Mouse (Mus musculus) thymus, adult 2 months (tissue): ENCODE measurements around the gene Pde10a. TPM values are rescaled to one million over a fixed set of nuclear protein-coding genes. Genes with fewer than 3 reads are reported as not detected.

Source experiments
- DNase-seq: peaks from one replicate; pipeline ENCODE4 v3.0.0; 2021
- H3K27ac ChIP-seq: fragments of 200-500 bp; 2 replicates; pipeline ENCODE4 v1.5.1; 2012; ENCODE audit warnings: low read length, control low read depth; ENCODE audit not compliant: control insufficient read depth, insufficient read depth
- H3K27me3 ChIP-seq: fragments of 200-500 bp; 2 replicates; pipeline ENCODE4 v1.6.1; 2012; ENCODE audit warnings: mild to moderate bottlenecking, low read length, moderate library complexity, mixed read lengths; ENCODE audit not compliant: control insufficient read depth, insufficient read depth
- H3K36me3 ChIP-seq: fragments of 200-500 bp; 2 replicates; pipeline ENCODE4 v1.6.1; 2012; ENCODE audit warnings: mild to moderate bottlenecking, low read length, moderate library complexity; ENCODE audit not compliant: control insufficient read depth, insufficient read depth
- H3K4me1 ChIP-seq: fragments of 200-500 bp; replicated peaks from 2 replicates; pipeline ENCODE4 v1.6.1; 2012; ENCODE audit warnings: low read length; ENCODE audit not compliant: control insufficient read depth, insufficient read depth
- H3K4me3 ChIP-seq: fragments of 200-500 bp; 2 replicates; pipeline ENCODE4 v1.5.1; 2012; ENCODE audit warnings: mild to moderate bottlenecking, low read length, control low read depth, moderate library complexity; ENCODE audit not compliant: control insufficient read depth, insufficient read depth
- CTCF ChIP-seq: fragments of 200-500 bp; IDR thresholded peaks from 2 replicates; pipeline ENCODE4 v1.5.1; 2012; ENCODE audit warnings: mild to moderate bottlenecking, control low read depth, low read length, moderate library complexity, borderline replicate concordance; ENCODE audit not compliant: control insufficient read depth, poor library complexity, insufficient read depth; ENCODE audit errors: extremely low read depth
- POLR2A ChIP-seq: fragments of 200-500 bp; IDR thresholded peaks from 2 replicates; pipeline ENCODE4 v1.6.1; 2012; ENCODE audit warnings: mild to moderate bottlenecking, low read length, control low read depth, moderate library complexity; ENCODE audit not compliant: control insufficient read depth, poor library complexity, insufficient read depth; ENCODE audit errors: extremely low read depth
- WGBS: fragments of 180-500 bp; shearing (Covaris S2); methylation state at CpG from one replicate; pipeline ENCODE4 v1.1.7; 2018; 5-methylcytosine and 5-hydroxymethylcytosine counted together
- polyA plus RNA-seq: library from polyadenylated mRNA; depleted of rRNA; stranded (reverse); fragments of >200 nt; gene quantifications from 2 replicates; pipeline ENCODE4 v1.2.3, GENCODE M21; 2012

Gene Pde10a
- polyA plus RNA-seq, 1 experiment, result 4.8 TPM

DNA sequence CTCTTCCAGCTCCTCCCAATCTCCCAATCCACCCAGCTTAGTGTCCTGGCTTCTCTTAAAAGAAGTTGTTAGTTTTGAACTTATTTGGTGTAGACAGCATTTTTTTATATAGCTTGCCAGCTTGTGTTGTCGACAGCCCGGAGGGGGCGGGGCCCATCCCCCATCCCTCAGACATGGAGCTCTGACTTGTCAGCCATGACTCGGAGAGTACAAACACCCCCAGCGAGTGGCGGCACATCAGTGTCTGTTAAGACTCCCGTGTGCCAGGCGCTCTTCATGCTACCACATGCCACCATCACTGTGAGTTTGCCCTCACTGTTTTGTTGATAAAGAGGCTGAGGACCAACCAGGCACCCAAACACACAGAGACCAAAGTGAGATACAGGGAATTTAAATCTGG, 404.5 kb downstream of the Pde10a start:
- WGBS, result 87% methylated on average over 8 of the region's 8 CpGs
- no peaks in the 10 kb centered on the region for H3K27me3 ChIP-seq
- H3K36me3 ChIP-seq, result no peaks in the 10 kb centered on the region
- no peak overlapping the region for H3K27ac ChIP-seq
- peaks cover 33% of the 10 kb centered on the region for H3K4me1 ChIP-seq
- no peak for TF ChIP-seq POLR2A
- TF ChIP-seq CTCF, result no peak
- no peak for DNase-seq
- no peak overlapping the region for H3K4me3 ChIP-seq

- DNase-seq, result no peak
- TF ChIP-seq CTCF (no peak), POLR2A (no peak)
- H3K4me1 ChIP-seq, result peaks cover 17% of the 10 kb centered on the region
- peak overlapping the region; percentile 77 for H3K27ac ChIP-seq
- H3K27me3 ChIP-seq, result no peaks in the 10 kb centered on the region
- H3K4me3 ChIP-seq, result no peak overlapping the region
- H3K36me3 ChIP-seq, result no peaks in the 10 kb centered on the region
- 78% methylated on average over 12 of the region's 12 CpGs for WGBS
Measured at GRCm38 (mm10) chr17:8935604-8936003, 410.4 kb downstream of the Pde10a start.

- no peaks in the 10 kb centered on the region for H3K27me3 ChIP-seq
- 5% methylated on average over 4 of the region's 4 CpGs for WGBS
- H3K36me3 ChIP-seq, result no peaks in the 10 kb centered on the region
- TF ChIP-seq CTCF (no peak), POLR2A (no peak)
- H3K4me3 ChIP-seq, result no peak overlapping the region
- no peak overlapping the region for H3K27ac ChIP-seq
- DNase-seq, result peak; percentile 33
- peaks cover 17% of the 10 kb centered on the region for H3K4me1 ChIP-seq
Measured at GRCm38 (mm10) chr17:8936603-8937002, 411.4 kb downstream of the Pde10a start.

GRCm38 (mm10) chr17:8951588-8951987, 426.4 kb downstream of the Pde10a start:
- Histone ChIP-seq H3K4me3 (no peak overlapping the region), H3K36me3 (no peaks in the 10 kb centered on the region), H3K4me1 (no peaks in the 10 kb centered on the region; the same call in 1 of the 2 replicates), H3K27me3 (no peaks in the 10 kb centered on the region), H3K27ac (no peak overlapping the region)
- TF ChIP-seq POLR2A (no peak), CTCF (no peak)
- no peak for DNase-seq
- WGBS, result 88% methylated on average over 5 of the region's 5 CpGs

DNA sequence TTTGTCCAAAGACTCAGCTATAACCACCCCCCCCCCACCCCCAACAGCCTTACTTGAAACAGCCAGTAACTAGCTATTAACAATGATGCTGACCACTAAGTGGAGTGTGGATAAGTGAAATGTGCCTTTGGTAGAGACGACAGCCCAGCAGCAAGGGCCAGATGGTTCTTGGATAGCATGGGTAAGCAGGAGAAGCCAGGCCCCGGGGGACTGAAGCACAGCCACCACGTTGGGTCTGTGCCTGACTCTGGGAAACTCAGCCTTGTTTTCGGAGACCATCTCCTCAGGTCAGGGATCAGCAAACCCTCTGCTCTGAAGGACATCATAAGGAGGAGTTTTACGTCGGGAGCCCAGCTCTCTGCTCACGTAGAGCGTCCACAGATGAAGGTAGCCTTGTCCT, 427.8 kb downstream of the Pde10a start:
- H3K27me3 ChIP-seq, result no peaks in the 10 kb centered on the region
- H3K36me3 ChIP-seq, result no peaks in the 10 kb centered on the region
- no peak overlapping the region for H3K4me3 ChIP-seq
- no peak for TF ChIP-seq CTCF
- no peak for TF ChIP-seq POLR2A
- 97% methylated on average over 8 of the region's 8 CpGs for WGBS
- H3K4me1 ChIP-seq, result no peaks in the 10 kb centered on the region; the same call in 1 of the 2 replicates
- no peak overlapping the region for H3K27ac ChIP-seq
- no peak for DNase-seq

- 95% methylated on average over 6 of the region's 6 CpGs for WGBS
- Histone ChIP-seq H3K36me3 (no peaks in the 10 kb centered on the region), H3K27ac (no peak overlapping the region), H3K4me3 (no peak overlapping the region), H3K4me1 (no peaks in the 10 kb centered on the region; the same call in 1 of the 2 replicates), H3K27me3 (no peaks in the 10 kb centered on the region)
- TF ChIP-seq POLR2A (no peak), CTCF (no peak)
- DNase-seq, result no peak
Measured at GRCm38 (mm10) chr17:8958125-8958524, 433.0 kb downstream of the Pde10a start.

GRCm38 (mm10) chr17:8960386-8960785, 435.2 kb downstream of the Pde10a start:
- WGBS, result 95% methylated on average over 4 of the region's 4 CpGs
- no peaks in the 10 kb centered on the region for H3K36me3 ChIP-seq
- no peak overlapping the region for H3K4me3 ChIP-seq
- TF ChIP-seq POLR2A, result no peak
- no peak overlapping the region for H3K27ac ChIP-seq
- H3K27me3 ChIP-seq, result no peaks in the 10 kb centered on the region
- no peak for DNase-seq
- H3K4me1 ChIP-seq, result no peaks in the 10 kb centered on the region
